Mouse (Mus musculus) cerebellum, adult 18-20 months (tissue): ENCODE measurements around the gene Nfs1.
"Not testable (repeated sequence)": the region's sequence is repeated elsewhere in the genome, so short reads cannot be mapped to it uniquely, and the experiment has no call there.

Experiments used
- DNase-seq, 2 experiments: peaks; one replicate each; pipeline ENCODE4 v3.0.0; 2021

The Nfs1 gene

DNA sequence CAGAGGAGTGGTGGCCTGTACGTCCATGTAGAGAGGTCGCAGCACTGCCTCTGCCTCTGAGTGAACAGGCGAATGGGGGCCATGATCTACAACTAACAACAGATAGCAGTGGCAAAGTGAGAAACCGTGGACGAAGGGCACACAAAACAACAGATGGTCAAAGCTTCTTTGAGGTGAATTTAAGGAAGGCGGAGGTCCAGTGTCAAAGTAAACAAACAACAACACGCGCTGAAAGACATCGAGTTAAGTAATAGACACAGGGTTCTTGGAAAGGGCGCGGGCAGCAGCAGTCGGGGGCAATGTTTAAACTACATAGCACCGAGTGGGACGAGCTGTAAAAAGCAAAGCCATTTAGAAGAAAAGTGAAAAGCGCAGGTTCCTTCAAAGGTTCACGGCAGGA, 619 bp downstream of the Nfs1 start:
- DNase-seq, result no peak

DNA sequence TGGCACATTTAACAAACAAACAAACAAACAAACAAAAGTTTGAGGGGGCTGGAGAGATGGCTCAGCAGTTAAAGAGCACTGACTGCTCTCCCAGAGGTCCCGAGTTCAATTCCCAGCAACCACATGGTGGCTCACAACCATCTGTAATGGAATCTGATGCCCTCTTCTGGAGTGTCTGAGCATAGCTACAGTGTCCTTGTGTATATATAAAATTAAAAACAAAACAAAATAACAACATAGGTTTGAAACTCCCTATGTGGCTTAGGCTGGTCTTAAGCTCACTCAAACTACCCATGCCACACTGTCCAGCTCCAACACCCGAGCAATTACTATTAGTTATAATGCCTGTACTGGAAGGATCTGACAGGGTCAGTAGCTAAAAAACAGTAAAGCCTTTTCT, 1.2 kb downstream of the Nfs1 start:
- no peak for DNase-seq

DNA sequence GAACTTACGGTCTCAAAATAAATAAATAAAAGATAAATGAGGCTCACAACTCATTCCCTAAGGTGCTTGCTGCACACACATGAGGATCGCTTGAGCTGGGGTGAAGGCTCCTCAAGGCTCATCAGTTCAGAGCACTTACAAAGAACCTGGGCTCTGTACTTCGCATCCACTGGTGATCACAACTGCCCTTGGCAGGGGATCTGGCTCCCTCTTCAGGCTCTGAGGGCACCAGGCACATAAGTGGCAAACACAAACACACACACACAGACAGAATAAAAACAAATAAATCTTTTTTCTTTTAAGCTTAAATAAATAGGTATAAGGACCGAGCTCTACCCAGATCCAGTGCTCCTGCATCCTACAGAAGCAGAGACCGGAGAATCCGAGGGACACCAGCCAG, 8.3 kb downstream of the Nfs1 start:
- DNase-seq, result no peak

DNA sequence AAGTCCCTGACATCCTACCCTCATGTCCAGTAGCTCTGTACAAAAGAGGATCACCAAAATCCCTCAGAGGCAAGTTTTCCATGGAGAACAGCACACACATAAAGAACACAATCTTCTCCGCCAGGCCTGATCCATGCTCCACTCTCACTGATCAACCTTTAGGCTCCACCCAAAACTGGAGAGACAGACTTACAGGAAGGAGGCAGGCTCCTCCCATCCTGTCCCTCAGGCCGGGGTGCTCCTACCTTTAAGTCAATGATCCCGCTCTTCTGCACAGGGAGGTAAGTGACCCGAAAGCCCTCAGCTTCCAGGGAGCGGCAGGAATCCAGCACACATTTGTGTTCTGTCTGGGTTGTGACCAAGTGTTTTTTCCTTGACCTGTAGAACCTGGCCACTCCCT, 9.8 kb downstream of the Nfs1 start:
- no peak for DNase-seq

DNA sequence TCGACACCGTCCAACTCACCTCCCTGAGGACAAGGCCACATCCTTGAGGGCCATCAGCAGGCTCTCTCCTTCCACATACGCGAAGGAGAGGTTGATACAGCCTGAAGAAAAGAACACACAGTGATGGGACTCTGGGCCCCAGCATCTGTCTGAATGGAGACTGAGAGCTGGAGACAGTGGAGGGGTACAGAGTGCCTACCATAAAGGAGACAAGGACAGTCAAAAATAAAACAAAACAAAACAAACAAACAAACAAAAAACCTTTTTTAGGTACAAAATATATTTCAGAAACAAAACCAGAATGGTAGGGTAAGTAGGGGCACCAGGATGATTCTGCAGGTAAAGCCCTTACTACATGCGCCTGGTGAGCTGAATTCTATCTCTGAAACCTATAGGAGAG, 17.0 kb downstream of the Nfs1 start, which contains the start of gene Gm28036:
Gene Gm28036 (minus strand): TSS at position 101 of the 400 bp plus-strand sequence.
- no peak for DNase-seq

DNA sequence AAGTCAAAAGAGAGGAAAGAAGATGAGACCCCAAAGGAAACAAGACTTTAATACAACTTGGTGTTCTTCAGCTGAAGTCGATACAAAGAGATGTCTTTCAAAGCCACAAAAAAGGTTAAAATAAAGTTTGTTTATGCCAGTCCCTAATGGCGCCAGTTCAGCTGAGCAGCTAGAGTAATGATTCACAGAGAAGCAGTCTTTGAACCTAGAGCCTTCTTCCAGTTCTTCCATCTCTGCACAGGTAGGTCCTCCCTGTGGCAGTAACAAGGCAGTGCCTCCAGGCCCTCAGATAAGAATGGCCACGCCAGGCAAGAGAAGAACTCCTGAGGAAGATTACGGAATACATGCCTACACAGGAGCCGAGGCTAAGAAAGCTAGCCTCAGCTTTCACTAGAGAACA, 20.3 kb downstream of the Nfs1 start:
- no peak for DNase-seq

DNA sequence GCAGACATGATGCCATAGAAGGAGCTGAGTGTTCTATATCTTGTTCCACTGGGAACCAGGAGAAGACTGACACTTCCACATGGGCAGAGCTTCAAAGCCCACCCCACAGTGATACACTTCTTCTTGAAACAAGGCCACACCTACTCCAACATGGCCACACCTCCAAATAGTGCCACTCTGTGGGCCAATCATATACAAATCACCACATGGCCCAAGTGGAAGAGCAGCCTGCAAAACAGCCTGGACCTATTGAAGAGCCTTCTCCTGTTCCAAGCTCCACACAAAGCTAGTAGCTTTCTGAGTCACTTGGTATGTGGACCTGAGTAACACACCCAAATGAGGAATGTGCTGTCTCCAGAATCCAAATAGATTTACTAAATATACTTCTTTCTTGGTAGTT, 24.4 kb downstream of the Nfs1 start:
- no peak for DNase-seq

DNA sequence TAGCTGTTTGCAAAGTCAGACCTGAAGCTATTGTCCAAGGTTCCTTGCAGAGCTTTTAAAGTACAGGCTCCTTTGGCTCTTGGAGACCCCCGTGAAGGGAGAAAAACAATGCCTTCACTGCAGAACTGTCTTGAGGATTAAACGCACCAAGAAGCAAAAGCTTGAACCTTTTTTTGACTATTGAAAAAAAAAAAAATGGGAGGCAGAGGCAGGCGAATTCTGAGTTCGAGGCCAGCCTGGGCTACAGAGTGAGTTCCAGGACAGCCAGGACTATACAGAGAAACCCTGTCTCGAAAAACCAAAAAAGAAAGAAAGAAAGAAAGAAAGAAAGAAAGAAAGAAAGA, 31.9 kb downstream of the Nfs1 start:
- DNase-seq, result not testable (repeated sequence)

DNA sequence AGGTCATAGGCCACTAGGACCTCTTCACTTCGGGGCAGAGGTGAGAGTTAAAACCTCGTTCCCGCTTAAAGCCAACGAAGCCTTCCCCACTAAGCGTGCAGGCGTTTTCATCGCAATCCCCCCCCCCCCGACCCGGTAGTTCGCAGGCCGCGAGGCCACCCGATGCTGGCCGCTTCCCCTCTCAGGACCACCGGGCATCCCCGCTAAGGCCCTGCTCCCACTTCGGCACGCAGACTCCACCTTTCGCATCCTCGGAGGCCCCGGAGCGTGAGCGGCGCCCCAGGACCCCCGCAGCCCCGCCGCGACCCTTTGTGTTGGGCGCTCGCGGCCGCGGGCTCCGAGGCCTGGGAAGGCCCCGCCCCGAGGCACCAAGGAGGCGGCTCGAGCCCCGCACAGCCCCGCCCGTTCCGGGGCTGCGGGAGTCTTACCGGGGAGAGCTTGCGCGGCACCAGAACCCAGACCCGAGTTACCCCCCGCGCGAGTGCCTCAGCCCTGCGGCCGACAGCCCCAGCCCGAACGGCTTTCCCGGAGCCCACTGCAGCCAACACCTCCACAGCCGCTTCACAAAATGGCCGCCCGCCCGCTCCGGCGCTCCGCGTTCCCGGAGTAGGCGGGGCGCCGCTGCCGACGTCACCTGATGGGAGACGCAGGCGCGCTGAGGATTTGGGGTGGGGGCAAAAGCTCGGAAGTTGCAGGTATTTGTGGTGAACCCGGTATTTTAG, 32.5 kb downstream of the Nfs1 start, which contains the start of the genes Cpne1 and Rbm12:
Gene Cpne1 (minus strand): TSS at position 608 of the 722 bp plus-strand sequence.
Gene Rbm12 (minus strand): TSS at position 621 of the 722 bp plus-strand sequence.
- peak; percentile 90 to 95 for DNase-seq

DNA sequence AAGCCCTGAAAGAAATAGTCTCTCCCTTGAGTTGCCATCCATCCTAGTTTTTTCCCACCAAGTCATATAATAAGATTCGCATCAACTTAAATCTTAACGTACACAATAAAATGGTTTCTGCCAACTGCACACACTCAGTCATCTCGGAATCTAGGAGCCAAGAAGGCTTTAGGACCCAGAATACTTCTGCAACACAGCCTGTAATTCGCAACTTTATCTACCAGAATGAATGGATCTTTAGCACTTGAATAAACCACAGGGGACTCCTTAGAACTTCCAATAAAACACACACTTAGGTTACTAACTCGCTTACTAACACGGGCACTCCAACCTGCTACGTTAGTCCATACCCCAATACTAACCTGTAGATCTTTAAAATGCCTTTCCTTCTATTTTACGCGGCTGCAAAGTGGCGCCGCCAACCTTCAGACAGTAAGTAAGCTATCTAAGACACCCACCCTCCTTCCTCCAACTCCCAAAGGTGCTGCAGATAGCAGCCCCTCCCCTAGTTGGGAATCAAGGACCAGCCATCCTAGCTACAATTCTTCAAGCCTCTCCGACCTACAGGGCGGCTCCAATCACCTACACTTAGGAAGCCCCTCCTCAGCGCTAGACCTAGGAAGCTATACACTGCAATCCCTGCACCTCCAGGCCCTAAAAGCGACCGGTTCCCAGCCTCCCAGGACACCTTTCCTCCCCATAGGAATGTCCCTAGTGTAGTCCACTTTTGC, 33.2 kb downstream of the Nfs1 start:
- DNase-seq, result peak; percentile 19 to 22

DNA sequence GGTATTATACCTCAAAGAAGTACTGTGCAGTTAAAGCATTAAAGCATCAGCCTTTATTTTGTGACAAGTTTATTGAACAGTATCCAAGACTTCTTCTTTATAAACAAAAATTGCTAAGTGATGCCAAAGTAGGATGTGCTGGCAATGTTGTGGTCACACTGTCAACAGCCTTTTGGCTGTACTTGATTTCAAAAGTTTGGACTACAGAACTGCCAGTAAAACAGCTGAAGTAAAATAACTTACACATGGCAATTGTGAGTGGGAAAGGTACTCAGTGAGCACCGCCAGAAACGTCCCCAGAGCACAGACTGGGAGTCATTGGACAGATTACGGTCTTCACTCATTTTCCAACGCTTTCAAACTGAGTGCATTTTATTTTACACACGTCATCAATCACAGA, 52.1 kb downstream of the Nfs1 start:
- no peak for DNase-seq

DNA sequence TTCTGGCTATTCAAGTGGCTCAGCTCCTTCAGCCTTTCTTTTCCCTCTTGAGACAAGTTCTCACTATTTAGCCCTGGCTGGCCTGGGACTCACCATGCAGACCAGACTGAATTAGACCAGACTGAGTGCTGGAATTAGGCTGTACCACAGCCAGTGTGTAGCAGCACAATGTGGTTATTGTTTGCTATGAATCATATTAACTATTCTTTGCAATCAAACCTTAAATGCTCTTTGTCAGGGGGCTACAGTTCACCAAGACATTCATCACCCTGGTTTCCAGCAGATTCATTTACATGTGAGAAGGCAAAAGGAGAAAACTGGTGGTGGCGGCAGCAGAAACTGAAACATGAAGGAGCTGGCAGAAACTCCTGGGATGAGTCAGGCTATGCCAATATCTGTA, 54.2 kb downstream of the Nfs1 start:
- DNase-seq, result no peak

DNA sequence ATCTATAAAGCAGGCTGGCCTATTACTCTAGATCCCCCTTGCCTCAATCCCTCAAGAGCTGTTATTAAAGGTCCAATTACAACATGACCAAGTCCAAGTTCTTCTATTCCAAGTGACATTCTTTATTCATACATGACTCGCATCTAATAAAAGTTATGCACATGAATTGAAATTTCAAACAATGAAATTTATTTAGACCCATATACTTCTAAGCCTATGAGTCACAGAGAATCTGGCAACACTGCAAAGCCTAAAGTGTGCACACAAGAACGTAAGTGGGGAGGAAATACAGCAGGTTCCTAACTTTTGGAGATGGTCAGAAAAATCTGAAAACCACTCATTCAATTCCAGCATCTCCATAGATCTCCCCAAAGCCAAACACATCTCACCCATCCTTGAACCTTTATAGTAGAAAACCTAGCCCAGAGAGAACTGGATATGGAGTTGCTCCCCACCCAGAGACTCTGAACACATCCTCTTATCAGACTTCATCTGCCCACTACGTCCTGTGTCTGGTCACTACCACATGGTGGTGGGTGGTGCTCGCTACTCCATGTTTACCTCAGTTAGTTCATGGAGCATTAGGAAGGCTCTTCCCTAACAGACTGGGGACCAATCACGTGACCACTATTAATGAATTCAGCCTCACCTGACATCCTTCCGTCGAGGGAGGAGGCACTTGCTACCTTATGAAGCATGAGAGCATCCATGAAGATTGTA, 56.4 kb downstream of the Nfs1 start:
- DNase-seq, result no peak

DNA sequence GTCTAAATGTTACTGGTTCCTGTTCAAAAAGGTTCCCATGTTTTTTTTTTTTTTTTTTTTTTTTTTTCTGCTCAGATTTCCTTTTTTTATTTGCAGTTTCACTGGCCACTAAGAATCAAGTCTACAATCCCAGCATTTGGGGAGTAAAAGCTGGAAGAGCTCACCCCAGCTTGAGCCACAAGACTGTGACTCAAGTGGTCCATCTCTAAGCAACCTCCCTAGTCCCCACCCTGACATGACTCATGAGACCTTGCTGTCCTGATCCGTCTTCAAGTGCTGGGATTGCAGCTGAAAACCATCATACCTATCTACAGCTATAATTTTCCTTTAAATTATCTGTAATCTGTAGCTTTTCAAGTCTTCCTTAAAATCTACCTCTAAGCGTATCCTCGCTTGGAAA, 59.4 kb downstream of the Nfs1 start:
- no peak for DNase-seq

DNA sequence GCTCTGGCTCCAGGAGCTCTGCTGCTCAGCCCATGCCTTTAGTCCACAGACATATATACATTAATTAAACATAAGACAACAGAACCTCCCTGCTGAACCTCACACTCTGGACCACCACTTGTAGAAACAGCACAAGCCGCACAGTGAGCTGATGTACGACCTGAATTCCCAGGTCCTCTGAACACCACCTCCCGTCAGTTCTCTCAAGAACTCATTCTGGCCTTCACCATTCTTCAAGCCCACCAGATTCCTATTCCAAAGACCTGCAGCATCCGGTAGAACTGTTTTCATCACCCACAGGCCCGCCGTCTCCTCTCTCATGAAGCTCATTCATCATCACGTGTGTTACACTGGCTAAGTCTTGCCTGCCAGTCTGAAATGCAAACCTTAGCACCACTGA, 63.6 kb downstream of the Nfs1 start:
- DNase-seq, result no peak

DNA sequence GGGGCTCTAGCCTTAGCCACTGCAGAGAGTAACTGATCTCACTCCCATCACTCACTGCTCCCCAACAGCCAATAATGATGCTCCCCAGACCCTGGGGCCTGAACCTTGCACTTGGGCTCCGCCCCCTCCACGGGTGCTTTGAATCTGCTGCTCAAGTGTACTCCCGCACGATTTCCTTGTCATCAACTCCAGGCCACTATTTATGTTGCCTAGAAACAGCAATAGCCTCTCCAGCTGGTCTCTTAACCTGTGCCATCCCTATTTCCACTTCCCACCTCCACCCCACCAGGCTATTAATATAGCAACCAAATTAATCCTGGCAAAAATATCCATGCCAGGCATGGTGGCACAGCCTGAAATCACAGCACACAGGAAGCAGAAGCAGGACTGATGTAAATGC, 64.3 kb downstream of the Nfs1 start:
- peak; percentile 40 to 46 for DNase-seq

DNA sequence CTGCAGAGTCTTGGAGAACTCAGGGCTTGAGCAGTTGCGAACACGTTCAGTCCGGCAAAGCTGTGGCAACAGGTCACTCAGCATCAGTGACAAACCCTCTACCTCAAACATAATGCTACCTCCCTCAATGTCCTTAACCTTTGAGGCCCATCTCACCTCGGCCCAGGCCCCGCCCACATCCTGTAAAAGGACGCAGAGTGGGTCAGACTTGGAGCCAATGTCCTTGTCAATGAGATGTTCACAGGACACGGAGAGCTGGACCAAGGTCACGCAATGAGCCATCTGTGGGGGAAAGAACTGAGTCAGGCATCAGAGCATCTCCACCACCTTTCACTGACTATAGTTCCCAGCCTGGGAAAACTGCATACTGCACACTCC, 64.8 kb downstream of the Nfs1 start:
- no peak for DNase-seq

DNA sequence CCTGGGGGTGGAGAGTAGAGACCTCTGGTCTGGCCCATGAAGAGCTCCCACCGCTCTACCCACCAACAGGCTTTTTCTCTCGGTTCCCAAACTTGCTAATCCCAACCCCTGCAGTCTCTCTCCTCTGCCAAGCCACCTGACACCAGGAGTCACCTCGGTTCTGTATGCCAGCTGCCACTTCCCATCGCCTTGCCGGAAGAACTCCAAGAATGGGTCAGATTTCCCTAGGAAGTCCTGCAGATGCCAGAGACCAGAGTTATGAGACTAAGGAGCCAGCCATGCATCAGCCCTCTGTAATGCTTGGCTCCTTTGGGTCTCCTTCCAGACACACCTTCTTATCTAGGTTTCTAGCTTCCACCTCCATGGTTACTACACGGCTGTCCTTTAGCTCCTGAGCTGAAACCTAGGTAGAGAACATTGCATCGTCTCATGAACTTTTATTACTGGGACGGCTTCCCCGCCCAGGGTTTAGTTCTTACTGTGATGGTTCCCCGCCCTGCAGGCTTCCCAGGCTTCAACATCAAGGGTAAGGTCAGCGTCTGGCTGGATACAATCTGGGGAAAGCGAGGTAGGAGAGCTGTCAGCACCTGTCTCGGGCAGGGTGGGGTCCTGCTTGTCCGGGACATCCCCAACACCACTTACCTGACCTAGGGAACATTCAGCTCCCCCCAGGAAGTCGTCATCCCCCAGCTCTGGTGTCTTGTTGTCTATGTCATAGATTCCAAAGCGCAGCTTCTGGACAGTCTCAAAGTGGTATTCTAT, 65.4 kb downstream of the Nfs1 start:
- DNase-seq, result no peak

DNA sequence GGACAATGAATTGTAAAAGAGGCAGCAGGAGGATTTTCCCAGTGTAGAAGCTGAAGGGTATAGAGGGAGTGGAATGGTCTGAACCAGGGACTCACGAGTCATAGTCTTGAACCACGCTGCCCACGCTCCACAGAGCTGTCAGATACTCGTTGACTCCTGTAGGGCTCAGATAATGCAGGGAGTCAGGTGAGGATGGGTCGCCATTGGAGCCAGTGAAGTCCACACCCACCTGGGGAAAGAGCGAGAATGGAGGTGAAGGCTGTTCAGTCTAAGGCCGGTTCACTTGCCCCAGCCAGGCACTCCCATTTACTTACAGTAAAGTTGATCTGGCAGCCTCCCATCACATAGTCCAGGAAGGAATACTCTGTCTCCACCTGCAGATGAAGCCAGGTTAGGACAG, 66.5 kb downstream of the Nfs1 start:
- DNase-seq, result no peak

DNA sequence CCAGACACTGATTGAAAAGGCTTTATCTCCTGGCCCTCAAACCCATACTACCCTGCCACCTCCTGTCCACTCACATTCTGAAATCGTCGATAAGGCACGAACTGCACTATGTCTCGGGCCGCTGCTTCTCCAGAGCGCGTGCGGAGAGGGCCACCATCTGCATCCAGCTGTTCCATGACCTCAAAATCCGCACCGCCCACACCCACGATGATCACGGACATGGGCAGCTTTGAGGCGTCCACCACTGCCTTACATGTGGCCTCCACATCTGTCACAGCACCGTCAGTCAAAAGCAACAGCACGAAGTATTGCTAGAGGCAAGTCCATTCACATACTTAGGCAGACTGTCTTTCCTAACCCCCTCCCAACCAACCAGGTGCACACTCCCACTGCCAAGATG, 70.3 kb downstream of the Nfs1 start:
- no peak for DNase-seq
